ENCODE assay signal across 16 mouse cellular contexts in genomic region chr6:66894999-66895398, GRCm38 (mm10).
"Had no signal": no experiment of that assay in that cellular context is flagged by ENCODE, and none has a peak within 500 bp of the region (broad histone marks: within the 10 kb centered on the region; RNA-seq: fewer than 3 reads in every experiment).

No protein-coding gene starts in this region.

- H3K36me3 ChIP-seq: liver, embryonic 15.5 days; midbrain, embryonic 12.5 days; neural tube, embryonic 12.5 days had no signal

- H3K27ac ChIP-seq: liver, embryonic 15.5 days; midbrain, embryonic 12.5 days; neural tube, embryonic 12.5 days had no signal

- ATAC-seq: lung, postnatal 0 days; midbrain, embryonic 16.5 days had no signal

- H3K4me3 ChIP-seq: midbrain, embryonic 12.5 days; neural tube, embryonic 12.5 days had no signal

- H3K27me3 ChIP-seq: megakaryocyte, embryonic 14.5 days had no signal

- H3K9me3 ChIP-seq: liver, embryonic 15.5 days; megakaryocyte, embryonic 14.5 days; midbrain, embryonic 12.5 days; neural tube, embryonic 12.5 days had no signal

- DNase-seq: kidney, adult 8-10 months; kidney, postnatal 25 days; layer of hippocampus, adult 9-11 months; layer of hippocampus, postnatal 36 days; lung, adult 2 months; lung, postnatal 36 days; retina, postnatal 1 day; right cerebral cortex, postnatal 4 days; spleen, adult 18-20 months; thymus, postnatal 36 days had no signal
